Mouse (Mus musculus): Measurements from ENCODE around the gene Gbf1.

Gbf1 gene

DNA sequence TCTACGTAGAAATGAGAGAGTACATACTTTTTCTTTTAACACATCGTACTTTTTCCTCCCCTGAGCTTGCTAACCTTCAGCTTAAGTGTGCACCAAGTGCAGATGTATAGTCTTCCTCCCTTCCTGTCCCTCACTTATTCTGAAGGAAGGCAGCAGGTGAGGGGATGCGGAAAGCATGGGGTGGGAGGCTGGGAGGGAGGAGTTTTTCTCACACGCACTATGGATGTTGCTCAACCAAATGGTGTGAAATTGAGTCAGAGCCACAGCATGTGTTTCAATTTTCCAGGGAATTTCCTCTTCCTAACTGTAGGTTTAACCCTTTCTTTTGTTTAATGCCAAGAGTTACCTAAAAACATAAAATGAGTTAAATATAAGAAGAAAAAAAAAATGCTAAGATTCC lies 70.8 kb downstream of the Gbf1 start:
- DNase-seq (ENCODE audit: low spot score) = no peak

DNA sequence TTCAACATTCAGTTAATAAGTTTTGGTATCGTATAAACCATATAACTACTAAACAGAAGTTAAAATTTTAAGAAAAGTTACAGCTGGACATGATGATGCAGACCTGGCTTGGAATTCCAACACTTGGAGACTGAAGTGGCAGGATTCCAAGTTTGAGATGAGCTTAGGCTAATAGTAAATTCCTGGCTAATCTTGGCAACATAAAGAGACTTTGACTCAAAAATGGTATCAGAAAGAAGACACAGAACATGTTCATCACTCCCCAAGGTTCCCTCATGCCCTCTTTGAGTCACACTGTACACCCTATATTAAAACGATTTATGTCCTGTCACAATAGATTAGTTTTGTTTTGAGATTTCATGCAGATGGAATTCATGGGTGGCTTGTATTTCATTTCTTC lies 72.6 kb downstream of the Gbf1 start:
- no peak for DNase-seq (ENCODE audit: low spot score)

DNA sequence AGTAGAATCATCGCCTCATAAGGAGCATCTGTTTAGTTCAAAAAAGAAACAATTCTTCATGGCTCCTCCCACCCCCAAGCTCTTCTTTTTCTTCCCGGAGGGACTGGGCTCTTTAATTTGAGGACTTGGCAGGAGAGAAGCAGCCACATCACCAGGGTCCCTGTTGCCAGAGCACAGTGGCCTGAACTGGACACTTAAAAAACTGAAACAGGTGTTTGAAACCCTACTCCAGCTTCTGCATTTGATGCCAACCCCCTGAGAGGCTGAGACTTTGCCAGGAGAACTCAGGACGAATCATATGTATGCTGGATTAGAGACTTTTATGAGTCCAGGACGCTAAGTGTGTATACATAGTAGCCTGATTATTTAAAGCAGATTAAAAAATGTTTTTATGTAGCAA lies 73.2 kb downstream of the Gbf1 start:
- no peak for DNase-seq (ENCODE audit: low spot score)

DNA sequence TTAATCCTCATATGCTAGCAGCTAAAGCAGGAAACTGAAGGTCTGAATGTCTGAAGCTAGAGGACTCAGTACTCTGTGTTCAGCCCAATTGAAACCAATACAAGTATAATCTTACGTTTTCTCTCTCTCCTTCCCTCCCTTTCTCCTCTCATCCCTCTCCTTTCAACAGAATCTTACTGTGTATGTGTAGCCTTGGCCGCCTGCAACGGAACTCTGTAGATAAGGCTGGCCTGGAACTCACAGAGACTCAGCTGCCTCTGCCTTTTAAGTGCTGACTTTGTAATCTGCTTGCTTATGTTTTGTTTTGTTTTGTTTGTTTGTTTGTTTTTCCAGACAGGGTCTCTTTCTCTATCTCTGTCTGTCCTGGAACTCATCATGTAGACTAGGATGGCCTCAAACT lies 74.0 kb downstream of the Gbf1 start:
- DNase-seq (ENCODE audit: low spot score) = no peak

DNA sequence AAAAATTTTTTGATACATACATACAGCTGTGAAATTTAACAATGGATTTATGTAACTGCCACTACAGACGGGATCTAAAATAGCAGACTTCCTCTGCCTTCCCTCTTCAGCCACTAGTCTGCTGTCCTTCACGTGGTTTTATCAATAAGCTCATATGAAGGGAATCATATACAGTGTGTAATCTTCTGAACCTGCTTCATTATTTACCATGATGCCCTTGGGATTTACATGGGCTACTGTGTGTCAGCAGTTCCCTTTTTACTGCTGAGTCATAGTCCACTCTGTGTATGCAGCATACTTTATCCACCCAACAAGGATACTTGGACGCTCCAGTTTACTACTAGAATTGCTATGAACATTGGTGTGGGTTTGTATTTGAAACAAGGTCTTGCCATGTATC lies 75.0 kb downstream of the Gbf1 start:
- DNase-seq (ENCODE audit: low spot score) = no peak

DNA sequence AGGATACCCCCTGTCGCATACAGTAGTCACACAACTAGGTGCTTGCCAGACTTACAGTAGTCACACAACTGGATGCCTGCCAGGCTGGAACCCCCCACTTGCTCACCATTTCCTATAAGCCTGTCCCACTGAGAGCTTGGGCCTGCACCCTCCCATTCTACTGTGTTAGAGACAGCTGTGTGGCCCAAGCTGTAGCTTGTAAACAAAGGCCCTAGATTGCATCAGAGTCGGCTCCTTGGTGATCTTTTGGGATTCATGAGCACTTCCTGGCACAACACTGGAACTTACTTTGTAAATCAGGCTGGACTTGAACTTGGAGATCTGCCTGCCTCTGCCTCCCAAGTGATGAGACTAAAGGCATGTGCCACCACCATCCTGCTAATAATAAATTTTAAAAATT lies 82.1 kb downstream of the Gbf1 start:
- DNase-seq (ENCODE audit: low spot score) = no peak

DNA sequence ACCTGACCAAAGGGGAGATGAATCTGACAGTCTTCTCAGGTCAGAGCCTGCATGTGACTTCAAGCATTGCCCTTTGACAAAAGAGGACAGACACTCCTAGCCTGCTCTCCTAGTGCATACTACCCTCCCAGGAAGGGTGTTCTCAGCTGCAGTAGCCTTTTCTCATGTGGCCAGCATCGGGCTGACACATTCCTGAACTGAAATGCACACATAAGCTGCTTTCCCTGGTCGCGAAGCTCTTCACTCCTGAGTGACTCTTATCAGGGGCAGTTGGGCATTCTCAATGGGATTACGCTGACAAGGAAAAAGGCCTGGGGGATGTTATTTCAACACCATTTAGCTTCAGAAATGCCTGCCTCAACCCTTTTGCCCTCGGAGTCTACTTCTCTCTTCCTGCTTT lies 84.3 kb downstream of the Gbf1 start:
- no peak for DNase-seq (ENCODE audit: low spot score)

DNA sequence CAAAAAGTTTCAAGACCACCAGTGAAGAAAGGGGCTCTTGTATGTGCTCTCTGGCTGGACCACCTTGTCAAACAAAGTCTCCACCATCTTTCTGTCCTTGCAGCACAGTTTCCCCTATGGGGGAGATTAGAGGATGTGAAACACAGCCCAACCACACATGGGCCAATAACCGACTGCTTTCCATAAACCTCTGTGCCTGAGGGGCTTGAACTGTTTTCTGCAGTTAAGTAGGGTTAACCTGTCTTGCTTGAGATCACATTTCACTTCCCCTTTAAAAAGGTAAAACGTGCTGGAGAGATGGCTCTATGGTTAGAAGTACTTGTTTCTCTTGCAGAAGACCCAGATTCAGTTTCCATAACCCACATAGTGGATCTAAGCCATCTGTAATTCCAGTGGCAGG lies 87.9 kb downstream of the Gbf1 start:
- peak; percentile 26 for DNase-seq (ENCODE audit: low spot score)

DNA sequence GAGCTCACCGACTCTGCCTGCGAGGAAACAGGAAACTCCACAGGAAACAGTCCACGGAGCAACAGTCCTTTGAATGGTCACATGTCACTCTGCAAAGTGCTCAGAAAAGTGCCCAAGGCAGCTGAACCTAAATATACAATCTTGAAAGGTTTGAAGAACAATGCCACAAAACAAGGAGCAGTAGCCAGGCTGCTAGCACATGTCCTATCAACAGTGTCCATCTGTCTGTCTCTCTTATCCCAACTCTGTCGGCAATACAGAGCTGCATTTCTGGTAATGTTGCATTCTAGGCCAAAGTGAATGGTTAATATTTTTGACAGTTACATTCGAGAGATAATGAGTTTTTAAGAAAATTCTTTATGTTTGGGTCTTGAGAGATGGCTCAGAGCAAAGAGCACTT lies 90.1 kb downstream of the Gbf1 start:
- DNase-seq (ENCODE audit: low spot score) = no peak

DNA sequence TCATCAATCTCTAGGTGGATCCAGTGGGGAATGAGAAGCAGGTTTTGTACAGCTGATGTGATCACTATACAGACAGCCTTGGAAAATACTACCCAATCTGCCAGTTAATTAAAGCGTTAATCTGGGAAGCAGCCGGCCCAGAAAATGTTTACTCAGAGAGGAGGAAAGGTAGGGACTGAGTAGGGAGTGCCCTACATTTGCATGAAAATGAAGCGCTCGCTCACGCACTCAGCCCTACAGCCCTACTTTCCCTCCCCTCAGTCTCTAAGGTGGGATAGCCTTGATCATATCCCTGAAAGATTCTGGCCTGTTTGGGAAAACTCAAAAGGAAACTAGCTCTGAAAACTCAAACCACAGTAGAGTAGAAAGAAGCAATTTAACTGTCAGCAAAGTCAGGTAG lies 92.3 kb downstream of the Gbf1 start:
- no peak for DNase-seq (ENCODE audit: low spot score)

DNA sequence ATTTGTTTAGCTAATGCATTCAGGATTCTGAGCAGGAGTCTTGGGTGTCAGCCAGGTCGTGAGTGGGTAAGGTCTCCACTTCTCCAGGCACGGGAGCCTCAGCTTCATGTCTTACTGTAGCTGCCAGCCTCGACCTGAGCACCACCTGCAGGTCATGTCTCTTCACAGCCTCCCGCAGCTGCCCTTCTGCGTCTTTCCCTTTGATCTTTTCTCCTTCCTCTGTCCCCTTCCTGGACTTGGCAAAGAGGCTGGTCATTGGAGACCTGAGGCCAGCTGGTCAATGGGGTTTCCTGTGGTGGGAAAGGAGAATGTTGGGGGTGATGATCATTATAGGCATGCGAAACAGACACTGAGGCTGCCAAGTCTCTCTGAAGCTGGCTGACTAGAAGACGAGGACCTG lies 96.7 kb downstream of the Gbf1 start:
- DNase-seq (ENCODE audit: low spot score) = peak; percentile 7

DNA sequence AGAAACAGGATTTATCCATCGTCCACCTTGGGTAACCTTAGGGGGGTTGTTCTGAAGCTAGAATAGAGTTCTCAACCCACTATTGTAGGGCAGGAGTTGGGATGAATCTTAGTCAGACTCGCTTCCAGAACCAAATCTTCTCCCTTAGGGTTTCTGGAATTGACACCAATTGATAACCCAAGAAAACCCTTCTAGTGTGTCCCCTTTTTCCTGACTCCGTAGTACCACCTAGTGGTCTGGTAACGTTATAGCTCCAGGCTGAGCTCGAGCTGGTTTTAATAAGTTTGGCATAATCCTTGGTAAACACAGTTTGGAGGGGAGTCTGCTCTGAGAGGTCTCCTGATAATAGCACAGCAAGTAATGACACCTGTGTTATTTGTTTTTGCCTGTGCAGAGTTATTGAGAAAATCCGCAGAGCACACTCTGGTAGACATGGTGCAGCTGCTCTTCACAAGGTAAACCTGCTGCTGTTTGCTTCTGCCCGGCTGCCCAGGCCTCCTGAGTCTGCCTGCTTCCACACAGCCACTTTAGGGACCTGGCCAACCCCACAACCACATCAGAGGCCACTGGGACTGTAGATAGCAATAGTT lies 101.9 kb downstream of the Gbf1 start:
- peak; percentile 49 for DNase-seq (ENCODE audit: low spot score)

DNA sequence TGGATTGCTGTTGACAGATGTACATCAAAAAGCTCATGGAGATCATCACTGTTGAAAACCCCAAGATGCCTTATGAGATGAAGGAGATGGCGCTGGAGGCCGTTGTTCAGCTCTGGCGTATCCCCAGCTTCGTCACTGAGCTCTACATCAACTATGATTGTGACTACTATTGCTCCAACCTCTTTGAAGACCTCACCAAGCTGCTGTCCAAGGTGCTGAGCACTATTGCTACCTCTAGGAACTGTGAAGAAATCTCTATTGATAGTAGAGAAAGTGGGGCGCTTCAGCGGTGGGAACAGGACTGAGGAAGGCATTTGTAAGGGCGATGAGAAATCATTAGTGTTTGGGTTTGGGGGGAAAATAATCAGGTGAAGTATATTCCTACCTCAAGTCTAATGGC lies 112.5 kb downstream of the Gbf1 start:
- DNase-seq (ENCODE audit: low spot score) = no peak

DNA sequence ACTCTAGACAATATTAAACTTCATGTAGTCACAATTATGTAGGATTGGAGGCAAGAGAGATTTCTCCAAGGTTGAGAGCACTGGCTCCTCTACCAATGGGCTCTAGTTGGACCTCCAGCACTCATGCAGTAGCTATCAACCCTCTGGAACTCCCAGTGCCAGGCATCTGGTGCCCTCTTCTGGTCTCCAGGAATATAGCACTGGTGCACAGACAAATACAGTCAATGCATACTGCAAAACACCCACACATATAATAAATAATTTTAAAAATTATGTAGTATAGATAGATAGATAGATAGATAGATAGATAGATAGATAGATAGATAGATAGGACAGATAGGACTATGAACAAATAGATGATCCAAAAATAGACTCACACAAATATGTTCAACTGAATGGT lies 123.0 kb downstream of the Gbf1 start:
- DNase-seq (ENCODE audit: low spot score) = peak; percentile 4

DNA sequence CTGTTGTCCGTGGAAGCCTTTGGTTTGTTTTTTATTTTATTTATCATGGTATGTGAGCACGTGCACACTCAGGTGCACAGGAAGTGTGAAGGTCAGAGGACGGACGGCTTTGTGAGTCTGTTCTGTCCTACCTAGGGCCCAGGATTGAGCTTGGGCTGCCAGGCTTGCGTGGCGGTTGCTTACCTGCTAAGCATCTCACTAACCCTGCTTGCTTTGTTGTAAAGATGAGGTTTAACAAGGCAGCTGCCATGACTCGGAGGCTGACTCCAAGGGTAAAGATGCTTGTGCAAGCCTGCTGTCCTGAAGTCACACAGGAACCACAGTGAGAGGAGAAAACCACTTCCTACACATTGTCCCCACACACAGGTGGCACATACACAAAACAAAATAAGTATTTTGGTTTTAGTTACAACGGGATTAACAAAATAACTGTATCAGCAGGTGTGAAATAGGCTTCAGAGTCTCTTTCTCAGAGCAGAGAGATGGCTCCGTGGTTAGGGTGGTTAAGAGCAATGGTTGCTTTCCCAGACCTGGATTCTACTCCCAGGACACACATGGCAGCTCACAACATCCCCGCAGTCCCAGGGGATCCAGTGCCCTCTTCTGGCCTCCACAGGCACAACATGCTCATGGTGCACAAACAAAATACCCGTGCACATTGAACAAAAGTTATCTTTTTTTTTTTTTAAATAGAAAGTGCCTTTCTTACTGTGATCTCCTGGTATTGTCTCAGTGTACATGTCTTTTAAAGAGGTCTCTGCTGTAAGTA lies 130.0 kb downstream of the Gbf1 start:
- DNase-seq (ENCODE audit: low spot score) = no peak

DNA sequence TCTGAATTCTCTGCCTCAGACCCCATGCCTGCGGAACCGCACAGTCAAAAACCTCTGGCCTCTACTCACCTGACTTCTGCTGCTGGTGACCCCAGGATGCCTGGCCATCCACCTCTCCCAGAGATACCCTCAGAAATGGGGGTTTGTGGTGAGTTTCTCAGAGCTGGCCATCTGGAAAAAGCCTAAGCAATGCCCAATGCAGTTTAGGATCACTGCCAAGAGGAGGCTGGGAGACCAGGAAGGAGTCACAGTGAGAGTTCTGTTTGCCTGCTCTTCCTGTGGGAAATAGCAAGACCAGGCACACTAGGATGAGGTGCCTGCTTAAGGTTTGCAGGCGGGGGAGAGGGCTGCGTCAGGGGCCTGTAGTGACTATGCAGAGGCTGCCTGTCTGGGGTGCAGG lies 132.4 kb downstream of the Gbf1 start:
- no peak for DNase-seq (ENCODE audit: low spot score)

DNA sequence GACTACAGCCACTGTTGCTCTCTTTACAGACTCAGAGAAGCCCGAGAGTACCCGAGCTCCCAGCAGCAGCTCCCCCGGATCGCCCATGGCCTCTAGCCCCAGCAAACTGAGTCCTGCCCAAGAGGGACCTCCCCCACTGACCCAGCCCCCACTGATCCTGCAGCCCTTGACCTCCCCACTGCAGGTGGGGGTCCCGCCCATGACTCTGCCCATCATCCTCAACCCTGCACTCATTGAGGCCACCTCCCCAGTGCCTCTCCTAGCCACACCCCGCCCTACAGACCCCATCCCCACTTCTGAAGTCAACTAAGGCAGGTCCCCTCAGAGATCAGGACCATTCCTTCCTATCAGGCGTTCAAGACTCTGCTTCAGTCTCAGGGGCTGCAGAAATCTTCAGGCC lies 133.3 kb downstream of the Gbf1 start:
- no peak for DNase-seq (ENCODE audit: low spot score)

DNA sequence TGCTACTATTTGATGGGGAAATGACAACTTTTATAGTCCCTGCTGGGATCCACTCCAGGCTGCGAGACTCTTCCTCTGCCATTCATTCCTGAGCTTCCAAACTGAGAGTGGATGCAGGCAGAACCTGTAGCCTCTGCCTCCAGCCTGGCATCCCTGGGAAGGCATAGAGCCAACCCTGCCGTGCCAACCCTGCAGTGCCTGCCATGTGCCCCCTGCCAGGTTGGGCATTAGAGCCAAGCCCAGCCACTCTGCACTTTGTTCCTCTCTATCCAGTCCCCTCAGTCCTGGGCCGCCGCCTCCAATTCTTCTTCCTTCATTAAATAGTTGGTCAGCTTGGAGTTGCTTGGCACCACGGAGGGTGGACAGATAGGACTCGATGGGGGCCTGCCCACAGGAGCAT lies 133.7 kb downstream of the Gbf1 start:
- DNase-seq (ENCODE audit: low spot score) = no peak

DNA sequence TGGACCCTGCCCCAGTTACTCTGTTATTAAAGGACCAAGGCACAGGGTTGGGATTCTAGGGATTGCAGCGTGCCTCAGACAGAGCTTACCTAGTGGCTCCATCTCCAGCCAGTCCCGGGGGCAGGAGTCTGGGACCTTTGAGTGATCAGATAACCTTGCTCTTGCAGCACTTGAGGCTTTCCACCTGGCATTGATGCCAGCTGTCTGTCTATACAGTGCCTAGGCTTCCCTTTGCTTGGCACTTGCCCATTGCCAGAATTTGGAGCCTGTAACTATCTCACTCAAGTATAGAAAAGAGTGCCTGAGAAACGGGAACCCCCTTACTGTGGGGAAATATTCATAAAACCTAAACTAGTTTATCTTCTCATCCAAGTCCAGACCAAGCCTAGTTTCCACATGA lies 134.6 kb downstream of the Gbf1 start:
- DNase-seq (ENCODE audit: low spot score) = no peak

DNA sequence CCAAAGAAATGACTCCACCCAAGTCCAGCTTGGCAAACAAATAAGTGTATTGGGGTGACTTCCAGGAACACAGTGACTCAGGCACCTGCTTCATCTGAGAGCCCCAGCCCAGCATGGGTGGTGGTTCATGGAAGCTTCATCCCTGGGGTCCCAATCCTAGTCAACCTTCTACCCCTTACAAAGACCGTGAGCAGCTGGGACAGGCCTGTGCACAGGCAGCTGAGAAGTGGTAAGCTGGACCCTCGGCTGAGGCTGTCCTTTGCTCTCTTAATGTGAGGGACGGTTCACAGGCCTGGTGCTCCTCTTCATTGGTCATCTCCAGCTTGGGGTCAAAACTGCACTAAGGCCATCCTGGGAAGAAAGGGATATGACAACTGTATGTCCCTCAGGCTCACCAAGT lies 135.3 kb downstream of the Gbf1 start:
- no peak for DNase-seq (ENCODE audit: low spot score)

DNA sequence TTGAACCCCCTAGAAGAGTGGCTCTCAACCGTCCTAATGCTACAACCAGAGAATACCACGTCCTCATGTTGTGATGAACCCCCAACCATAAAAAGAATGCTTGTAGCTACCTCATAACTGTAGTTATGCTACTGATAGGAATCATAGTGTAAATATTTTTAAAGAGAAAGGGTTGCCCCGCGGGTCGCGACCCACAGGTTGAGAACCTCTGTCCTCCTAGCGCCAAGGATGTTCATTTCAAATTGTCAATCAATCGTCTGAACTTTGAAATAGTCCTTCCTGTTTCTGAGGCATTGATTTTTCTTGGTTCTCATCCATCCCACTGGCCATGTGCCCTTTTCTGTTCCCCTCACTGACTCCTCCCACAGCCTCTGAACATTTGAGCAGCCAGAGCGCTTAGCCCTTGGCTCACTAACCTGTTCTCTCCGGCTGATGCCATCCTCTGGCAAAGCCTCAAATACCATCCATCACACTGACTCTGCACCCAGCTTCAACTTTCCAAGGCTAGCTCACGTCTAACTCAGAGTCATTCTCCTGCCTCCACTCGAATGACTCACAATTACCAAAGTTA lies 138.3 kb downstream of the Gbf1 start:
- DNase-seq (ENCODE audit: low spot score) = no peak

DNA sequence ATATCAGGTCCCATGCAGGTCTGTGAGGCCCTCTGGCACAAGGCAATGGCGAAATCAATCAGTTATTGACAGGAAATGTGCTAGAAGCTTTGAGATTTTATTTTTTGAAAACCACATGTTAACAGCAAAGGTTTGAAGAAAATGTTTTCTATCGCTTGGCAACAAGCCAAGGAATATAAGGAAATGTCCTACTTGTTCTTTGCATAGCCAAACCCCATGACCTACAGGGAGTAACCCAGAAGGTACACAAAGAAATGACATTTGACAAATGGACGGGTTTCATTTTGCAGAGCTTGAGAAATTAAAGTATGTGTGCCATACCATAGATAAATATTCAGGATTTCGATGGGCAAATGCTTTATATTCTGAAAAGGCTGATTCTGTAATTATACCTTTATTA lies 144.6 kb downstream of the Gbf1 start:
- no peak for DNase-seq (ENCODE audit: low spot score)

DNA sequence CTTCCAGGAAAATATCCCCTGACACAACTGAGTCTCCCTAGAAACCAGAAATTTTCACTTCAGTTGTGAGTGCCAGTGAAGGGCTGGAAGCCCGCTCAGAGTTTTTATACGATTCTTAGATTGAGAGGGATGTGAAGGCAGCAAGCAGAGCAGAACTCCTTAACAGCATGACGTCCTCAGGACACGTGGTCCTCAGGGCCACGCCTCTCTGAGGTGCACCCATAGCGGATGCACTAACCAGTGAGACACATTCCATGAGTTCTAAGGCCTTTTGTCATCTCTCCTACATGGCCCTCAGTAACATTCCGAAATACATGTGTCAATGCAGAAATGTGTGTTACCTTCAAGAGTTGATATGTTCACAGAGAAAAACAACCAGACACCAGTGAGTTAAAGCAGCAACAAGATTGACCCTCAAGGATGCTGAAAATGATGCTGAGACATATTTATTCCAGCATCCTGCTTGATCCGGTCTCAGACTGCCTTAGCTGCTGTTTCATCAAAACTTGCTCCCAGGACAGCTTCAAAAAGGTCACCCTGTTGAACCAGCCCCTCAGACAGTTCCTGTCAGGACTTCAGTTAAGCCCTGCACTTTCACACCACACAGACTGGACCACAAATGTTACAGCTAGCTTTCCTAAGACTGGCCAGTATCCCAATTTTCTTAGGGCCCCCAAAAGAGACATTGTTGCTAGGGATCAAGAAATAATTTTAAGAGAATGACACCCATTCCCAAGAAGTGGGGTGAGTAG lies 148.2 kb downstream of the Gbf1 start:
- no peak for DNase-seq (ENCODE audit: low spot score)
